Mouse (Mus musculus) kidney, postnatal 0 days (tissue): ENCODE measurements at regions not wholly inside any gene's neighbourhood (a gene's known extent, or its start where the extent isn't known, plus 50 kb on each side); places are given as distances from the start of the nearest gene placed in this dataset.

Experiments used
- ATAC-seq: fragments of 200-750 bp; cut with Nextera tagmentation; replicated peaks from 2 replicates; pipeline ENCODE4 v1.8.0; 2017; ENCODE audit warnings: low read depth, moderate number of reproducible peaks, moderate TSS enrichment, moderate library complexity; ENCODE audit not compliant: low FRiP score
- DNase-seq: peaks from one replicate; pipeline ENCODE4 v3.0.0-alpha.2; 2016; ENCODE audit warnings: low spot score
- H3K27ac ChIP-seq: fragments of 300-500 bp; sonication (generic); 2 replicates; pipeline ENCODE4 v1.5.1; 2014; ENCODE audit warnings: mild to moderate bottlenecking
- H3K27me3 ChIP-seq: fragments of 300-500 bp; sonication (generic); 2 replicates; pipeline ENCODE4 v1.6.1; 2014; ENCODE audit warnings: low read length, mixed read lengths; ENCODE audit not compliant: insufficient read depth
- H3K36me3 ChIP-seq: fragments of 300-500 bp; sonication (generic); 2 replicates; pipeline ENCODE4 v1.6.1; 2014; ENCODE audit warnings: low read length, mixed read lengths; ENCODE audit not compliant: insufficient read depth
- H3K4me1 ChIP-seq: fragments of 300-500 bp; sonication (generic); replicated peaks from 2 replicates; pipeline ENCODE4 v1.6.1; 2014; ENCODE audit warnings: antibody characterized with exemption, low read length, mixed read lengths; ENCODE audit not compliant: insufficient read depth
- H3K4me2 ChIP-seq: fragments of 300-500 bp; sonication (generic); 2 replicates; pipeline ENCODE4 v1.6.1; 2014; ENCODE audit warnings: mild to moderate bottlenecking, low read length, moderate library complexity, mixed read lengths
- H3K4me3 ChIP-seq: fragments of 300-500 bp; sonication (generic); replicated peaks from 2 replicates; pipeline ENCODE4 v1.5.1; 2014; ENCODE audit warnings: low read depth, low read length
- H3K9ac ChIP-seq: fragments of 300-500 bp; sonication (generic); 2 replicates; pipeline ENCODE4 v1.6.1; 2014; ENCODE audit warnings: low read depth, low read length
- H3K9me3 ChIP-seq: fragments of 300-500 bp; sonication (generic); replicated peaks from 2 replicates; pipeline ENCODE4 v1.6.1; 2016; ENCODE audit warnings: low read length, inconsistent platforms, mixed read lengths
- CTCF ChIP-seq: IDR thresholded peaks from 2 replicates; pipeline ENCODE4 v1.5.1; 2016; ENCODE audit warnings: antibody characterized with exemption, low read depth, mild to moderate bottlenecking, moderate library complexity
- WGBS: fragments of 180-500 bp; shearing (Covaris S2); extraction: QIAGEN DNeasy Blood & Tissue Kit; methylation state at CpG from one replicate; pipeline ENCODE4 v1.1.7; 2014; 5-methylcytosine and 5-hydroxymethylcytosine counted together

GRCm38 (mm10) chr8:79587258-79587657 lies 52.2 kb upstream of the Otud4 start:
- DNase-seq: peak; percentile 83
- Histone ChIP-seq H3K9me3 (no peaks in the 10 kb centered on the region), H3K4me3 (no peak overlapping the region), H3K27me3 (no peaks in the 10 kb centered on the region), H3K27ac (no peak overlapping the region), H3K9ac (no peak overlapping the region), H3K4me1 (no peaks in the 10 kb centered on the region), H3K4me2 (no peak overlapping the region), H3K36me3 (no peaks in the 10 kb centered on the region)
- no peak for ATAC-seq
- 16% methylated on average over 1 of the region's 1 CpGs for WGBS
- TF ChIP-seq CTCF: peak; percentile 79

- peak; percentile 40; the same call in 1 of the 2 replicates for ATAC-seq
Measured at GRCm38 (mm10) chr8:79584966-79585365, 54.5 kb upstream of the Otud4 start.

GRCm38 (mm10) chr8:79583326-79583725 lies 56.1 kb upstream of the Otud4 start:
- peak; percentile 61 for DNase-seq
- no peaks in the 10 kb centered on the region for H3K36me3 ChIP-seq
- peak; percentile 67 for TF ChIP-seq CTCF
- no peaks in the 10 kb centered on the region for H3K27me3 ChIP-seq
- H3K9me3 ChIP-seq: no peaks in the 10 kb centered on the region
- H3K4me3 ChIP-seq: no peak overlapping the region
- no peak overlapping the region for H3K27ac ChIP-seq
- H3K4me1 ChIP-seq: no peaks in the 10 kb centered on the region
- WGBS: 30% methylated on average over 6 of the region's 6 CpGs
- H3K9ac ChIP-seq: no peak overlapping the region
- no peak overlapping the region for H3K4me2 ChIP-seq
- ATAC-seq: no peak

More at GRCm38 (mm10) chr8:79584966-79585365, 54.5 kb upstream of the Otud4 start:
- Histone ChIP-seq H3K9ac (no peak overlapping the region), H3K27me3 (no peaks in the 10 kb centered on the region), H3K4me1 (no peaks in the 10 kb centered on the region), H3K27ac (no peak overlapping the region), H3K9me3 (no peaks in the 10 kb centered on the region), H3K36me3 (no peaks in the 10 kb centered on the region), H3K4me2 (no peak overlapping the region), H3K4me3 (no peak overlapping the region)
- peak; percentile 94 for DNase-seq
- 32% methylated on average over 3 of the region's 3 CpGs for WGBS
- peak; percentile 92 for TF ChIP-seq CTCF

GRCm38 (mm10) chr8:79582195-79582594 lies 57.2 kb upstream of the Otud4 start:
- Histone ChIP-seq H3K4me3 (no peak overlapping the region), H3K9me3 (no peaks in the 10 kb centered on the region), H3K9ac (no peak overlapping the region), H3K36me3 (no peaks in the 10 kb centered on the region), H3K27me3 (no peaks in the 10 kb centered on the region), H3K4me2 (no peak overlapping the region), H3K27ac (no peak overlapping the region), H3K4me1 (no peaks in the 10 kb centered on the region)
- TF ChIP-seq CTCF: no peak
- ATAC-seq (no peak), DNase-seq (no peak)
- WGBS: 99% methylated on average over 2 of the region's 2 CpGs

- no peak for TF ChIP-seq CTCF
- Histone ChIP-seq H3K27me3 (no peaks in the 10 kb centered on the region), H3K4me1 (no peaks in the 10 kb centered on the region), H3K36me3 (no peaks in the 10 kb centered on the region), H3K4me3 (no peak overlapping the region), H3K27ac (no peak overlapping the region), H3K9ac (no peak overlapping the region), H3K4me2 (no peak overlapping the region), H3K9me3 (no peaks in the 10 kb centered on the region)
- ATAC-seq (no peak), DNase-seq (peak; percentile 60)
- WGBS: 17% methylated on average over 7 of the region's 7 CpGs
Measured at GRCm38 (mm10) chr8:79576086-79576485, 63.3 kb upstream of the Otud4 start.

- H3K9ac ChIP-seq: no peak overlapping the region
- ATAC-seq (no peak), DNase-seq (no peak)
- no peaks in the 10 kb centered on the region for H3K4me1 ChIP-seq
- H3K4me3 ChIP-seq: no peak overlapping the region
- no peaks in the 10 kb centered on the region for H3K9me3 ChIP-seq
- H3K27ac ChIP-seq: no peak overlapping the region
- TF ChIP-seq CTCF: no peak
- H3K4me2 ChIP-seq: no peak overlapping the region
- no peaks in the 10 kb centered on the region for H3K27me3 ChIP-seq
- H3K36me3 ChIP-seq: no peaks in the 10 kb centered on the region
- WGBS: 64% methylated on average over 2 of the region's 2 CpGs
Measured at GRCm38 (mm10) chr8:79575175-79575734, 64.2 kb upstream of the Otud4 start.

- WGBS: 90% methylated on average over 7 of the region's 7 CpGs
- no peak for TF ChIP-seq CTCF
- DNase-seq: no peak
- no peak for ATAC-seq
- Histone ChIP-seq H3K4me3 (no peak overlapping the region), H3K36me3 (no peaks in the 10 kb centered on the region), H3K27ac (no peak overlapping the region), H3K4me1 (no peaks in the 10 kb centered on the region), H3K27me3 (no peaks in the 10 kb centered on the region), H3K9me3 (no peaks in the 10 kb centered on the region), H3K9ac (no peak overlapping the region), H3K4me2 (no peak overlapping the region)
Measured at GRCm38 (mm10) chr8:79573491-79573890, 65.9 kb upstream of the Otud4 start.
